Mouse (Mus musculus) midbrain, embryonic 13.5 days (tissue): ENCODE measurements around the gene Mvp. TPM values are rescaled to one million over a fixed set of nuclear protein-coding genes. Genes with fewer than 3 reads are reported as not detected.

Source experiments
- ATAC-seq: fragments of 200-750 bp; cut with Nextera tagmentation; 2 replicates; pipeline ENCODE4 v1.8.0; 2017; ENCODE audit warnings: mild to moderate bottlenecking, moderate TSS enrichment, moderate library complexity
- H3K27ac ChIP-seq: fragments of 300-500 bp; sonication (generic); 2 replicates; pipeline ENCODE4 v1.5.1; 2015; ENCODE audit warnings: inconsistent platforms, mild to moderate bottlenecking, moderate library complexity
- H3K27me3 ChIP-seq: fragments of 300-500 bp; sonication (generic); 2 replicates; pipeline ENCODE4 v1.6.1; 2015; ENCODE audit warnings: mild to moderate bottlenecking, inconsistent platforms
- H3K36me3 ChIP-seq: fragments of 300-500 bp; sonication (generic); 2 replicates; pipeline ENCODE4 v1.6.1; 2015; ENCODE audit warnings: mild to moderate bottlenecking, inconsistent platforms
- H3K4me1 ChIP-seq: fragments of 300-500 bp; sonication (generic); replicated peaks from 2 replicates; pipeline ENCODE4 v1.6.1; 2015; ENCODE audit warnings: inconsistent platforms
- H3K4me2 ChIP-seq: fragments of 300-500 bp; sonication (generic); replicated peaks from 2 replicates; pipeline ENCODE4 v1.6.1; 2015; ENCODE audit warnings: moderate library complexity, mild to moderate bottlenecking, inconsistent platforms
- H3K4me3 ChIP-seq: fragments of 300-500 bp; sonication (generic); replicated peaks from 2 replicates; pipeline ENCODE4 v1.5.1; 2015; ENCODE audit warnings: mild to moderate bottlenecking, inconsistent platforms
- H3K9ac ChIP-seq: fragments of 300-500 bp; sonication (generic); replicated peaks from 2 replicates; pipeline ENCODE4 v1.6.1; 2015; ENCODE audit warnings: mild to moderate bottlenecking, inconsistent platforms
- H3K9me3 ChIP-seq: fragments of 300-500 bp; sonication (generic); 2 replicates; pipeline ENCODE4 v1.6.1; 2016; ENCODE audit warnings: mild to moderate bottlenecking, inconsistent platforms
- WGBS: fragments of 180-500 bp; shearing (Covaris S2); methylation state at CpG from one replicate; pipeline ENCODE4 v1.1.7; 2015; 5-methylcytosine and 5-hydroxymethylcytosine counted together
- polyA plus RNA-seq: library from polyadenylated mRNA; unstranded; fragments of >200 nt; fragmentation: Nextera tagmentation; extraction: Ambion mirVana; gene quantifications from 2 replicates; pipeline ENCODE4 v1.2.1, GENCODE M21; 2015

Gene Mvp
- polyA plus RNA-seq, 1 experiment from 2014 or later, result 3.7 TPM

GRCm38 (mm10) chr7:127023896-127024690, 9.7 kb upstream of the Mvp start:
- ATAC-seq, result no peak
- peak overlapping the region; percentile 100 for H3K9ac ChIP-seq
- peaks cover 74% of the 10 kb centered on the region for H3K4me1 ChIP-seq
- peak overlapping the region; percentile 96 for H3K4me2 ChIP-seq
- no peaks in the 10 kb centered on the region for H3K9me3 ChIP-seq
- H3K27me3 ChIP-seq, result no peaks in the 10 kb centered on the region
- H3K27ac ChIP-seq, result peak overlapping the region; percentile 100
- H3K4me3 ChIP-seq, result peak overlapping the region; percentile 96
- WGBS, result 20% methylated on average over 19 of the region's 19 CpGs
- H3K36me3 ChIP-seq, result peaks cover 27% of the 10 kb centered on the region

- peak overlapping the region; percentile 96 for H3K4me3 ChIP-seq
- peak overlapping the region; percentile 96 for H3K4me2 ChIP-seq
- no peak for ATAC-seq
- peak overlapping the region; percentile 100 for H3K9ac ChIP-seq
- no peaks in the 10 kb centered on the region for H3K9me3 ChIP-seq
- 74% methylated on average over 13 of the region's 13 CpGs for WGBS
- no peaks in the 10 kb centered on the region for H3K27me3 ChIP-seq
- peaks cover 27% of the 10 kb centered on the region for H3K36me3 ChIP-seq
- peaks cover 77% of the 10 kb centered on the region for H3K4me1 ChIP-seq
- peak overlapping the region; percentile 100 for H3K27ac ChIP-seq
Measured at GRCm38 (mm10) chr7:127023272-127023691, 8.9 kb upstream of the Mvp start.

GRCm38 (mm10) chr7:127022528-127023271, 8.3 kb upstream of the Mvp start:
- peak overlapping the region; percentile 96 for H3K4me3 ChIP-seq
- peak overlapping the region; percentile 96 for H3K4me2 ChIP-seq
- 68% methylated on average over 5 of the region's 7 CpGs for WGBS
- no peaks in the 10 kb centered on the region for H3K27me3 ChIP-seq
- peak overlapping the region; percentile 100; the same call in 1 of the 2 replicates for H3K27ac ChIP-seq
- no peaks in the 10 kb centered on the region for H3K9me3 ChIP-seq
- H3K4me1 ChIP-seq, result peaks cover 77% of the 10 kb centered on the region
- H3K36me3 ChIP-seq, result peaks cover 27% of the 10 kb centered on the region
- ATAC-seq, result no peak
- peak overlapping the region; percentile 100 for H3K9ac ChIP-seq

- Histone ChIP-seq H3K27ac (peak overlapping the region; percentile 100), H3K9ac (peak overlapping the region; percentile 100), H3K4me2 (peak overlapping the region; percentile 96), H3K4me1 (peaks cover 77% of the 10 kb centered on the region), H3K4me3 (peak overlapping the region; percentile 56), H3K36me3 (peaks cover 27% of the 10 kb centered on the region), H3K27me3 (no peaks in the 10 kb centered on the region), H3K9me3 (no peaks in the 10 kb centered on the region)
- no peak for ATAC-seq
- WGBS, result 38% methylated on average over 5 of the region's 5 CpGs
Measured at GRCm38 (mm10) chr7:127021563-127022527, 7.4 kb upstream of the Mvp start.

GRCm38 (mm10) chr7:127020901-127021562, 6.6 kb upstream of the Mvp start, which contains the start of the genes Gm42742 and Prrt2:
Gm42742 (minus strand) TSS chr7:127021097.
Prrt2 (minus strand) TSS chr7:127021211.
- peaks cover 80% of the 10 kb centered on the region for H3K4me1 ChIP-seq

GRCm38 (mm10) chr7:127020491-127020890, 6.1 kb upstream of the Mvp start:
- H3K4me3 ChIP-seq, result peak overlapping the region; percentile 56
- peaks cover 85% of the 10 kb centered on the region for H3K4me1 ChIP-seq
- peak overlapping the region; percentile 85 for H3K4me2 ChIP-seq
- no peaks in the 10 kb centered on the region for H3K9me3 ChIP-seq
- WGBS, result 26% methylated on average over 5 of the region's 5 CpGs
- H3K27me3 ChIP-seq, result no peaks in the 10 kb centered on the region
- H3K27ac ChIP-seq, result peak overlapping the region; percentile 100
- no peak for ATAC-seq
- peak overlapping the region; percentile 84 for H3K9ac ChIP-seq
- peaks cover 30% of the 10 kb centered on the region for H3K36me3 ChIP-seq

More at GRCm38 (mm10) chr7:127020901-127021562, 6.6 kb upstream of the Mvp start, which contains the start of the genes Gm42742 and Prrt2:
- Histone ChIP-seq H3K9me3 (no peaks in the 10 kb centered on the region), H3K4me2 (peak within 1 kb of the TSS; percentile 85), H3K27me3 (no peaks in the 10 kb centered on the region), H3K9ac (peak within 1 kb of the TSS; percentile 84), H3K4me3 (peak within 1 kb of the TSS; percentile 56), H3K27ac (peak within 1 kb of the TSS; percentile 100), H3K36me3 (peaks cover 27% of the 10 kb centered on the region)
- peak; percentile 7 for ATAC-seq
- WGBS, result under 1% methylated on average over 33 of the region's 37 CpGs

GRCm38 (mm10) chr7:127020031-127020430, 5.6 kb upstream of the Mvp start:
- no peak for ATAC-seq
- 60% methylated on average over 3 of the region's 3 CpGs for WGBS

GRCm38 (mm10) chr7:127019306-127019960, 5.0 kb upstream of the Mvp start:
- WGBS, result 83% methylated on average over 14 of the region's 14 CpGs
- Histone ChIP-seq H3K4me2 (peak overlapping the region; percentile 85), H3K4me1 (peaks cover 88% of the 10 kb centered on the region), H3K27ac (no peak overlapping the region), H3K36me3 (peaks cover 38% of the 10 kb centered on the region), H3K9ac (peak overlapping the region; percentile 84), H3K9me3 (no peaks in the 10 kb centered on the region), H3K27me3 (no peaks in the 10 kb centered on the region), H3K4me3 (0 out of 2 replicates have a peak overlapping the region, but pooled peaks have one; percentile 56)
- no peak for ATAC-seq

More at GRCm38 (mm10) chr7:127020031-127020430, 5.6 kb upstream of the Mvp start:
- Histone ChIP-seq H3K4me3 (peak overlapping the region; percentile 56), H3K27ac (peak overlapping the region; percentile 100; the same call in 1 of the 2 replicates), H3K27me3 (no peaks in the 10 kb centered on the region), H3K36me3 (peaks cover 34% of the 10 kb centered on the region), H3K4me2 (peak overlapping the region; percentile 85), H3K4me1 (peaks cover 88% of the 10 kb centered on the region), H3K9ac (peak overlapping the region; percentile 84), H3K9me3 (no peaks in the 10 kb centered on the region)

GRCm38 (mm10) chr7:127018416-127019305, 4.2 kb upstream of the Mvp start:
- Histone ChIP-seq H3K36me3 (peaks cover 37% of the 10 kb centered on the region), H3K4me1 (peaks cover 86% of the 10 kb centered on the region), H3K27me3 (no peaks in the 10 kb centered on the region), H3K9me3 (no peaks in the 10 kb centered on the region), H3K4me2 (peak overlapping the region; percentile 85), H3K27ac (peak overlapping the region; percentile 67; the same call in 1 of the 2 replicates), H3K4me3 (0 out of 2 replicates have a peak overlapping the region, but pooled peaks have one; percentile 3), H3K9ac (peak overlapping the region; percentile 84)
- 88% methylated on average over 15 of the region's 15 CpGs for WGBS
- no peak for ATAC-seq
